Mouse (Mus musculus): ENCODE results near the gene Gnptg. TPM values are rescaled to one million over a fixed set of nuclear protein-coding genes. Genes with fewer than 3 reads are reported as not detected.
A peak's percentile ranks its signal among the peaks of the same experiment; 100 is the strongest.

The Gnptg gene
- polyA plus RNA-seq (2015; fragmentation: Nextera tagmentation; extraction: Ambion mirVana) = 85.5 and 85.7 TPM in 2 replicates

- Histone ChIP-seq H3K9me3 (no peaks in the 10 kb centered on the region), H3K9ac (replicated peaks) (peak within 1 kb of the TSS; percentile 92), H3K4me1 (peaks cover 28% of the 10 kb centered on the region), H3K27me3 (no peaks in the 10 kb centered on the region), H3K36me3 (peaks cover 38% of the 10 kb centered on the region), H3K4me2 (replicated peaks) (peak within 1 kb of the TSS; percentile 90), H3K27ac (replicated peaks) (peak within 1 kb of the TSS; percentile 71), H3K4me3 (peak within 1 kb of the TSS; percentile 85)
- under 1% methylated on average over 79 of the region's 80 CpGs for WGBS
- ATAC-seq (replicated peaks) = peak; percentile 79
These were observed at the start of gene Gnptg, which contains the start of gene Tsr3 for GRCm38 (mm10) chr17:25239695-25240636. Gene Gnptg, minus strand, starts transcription at chr17:25240124. Gene Tsr3, plus strand, starts transcription at chr17:25240170.

DNA sequence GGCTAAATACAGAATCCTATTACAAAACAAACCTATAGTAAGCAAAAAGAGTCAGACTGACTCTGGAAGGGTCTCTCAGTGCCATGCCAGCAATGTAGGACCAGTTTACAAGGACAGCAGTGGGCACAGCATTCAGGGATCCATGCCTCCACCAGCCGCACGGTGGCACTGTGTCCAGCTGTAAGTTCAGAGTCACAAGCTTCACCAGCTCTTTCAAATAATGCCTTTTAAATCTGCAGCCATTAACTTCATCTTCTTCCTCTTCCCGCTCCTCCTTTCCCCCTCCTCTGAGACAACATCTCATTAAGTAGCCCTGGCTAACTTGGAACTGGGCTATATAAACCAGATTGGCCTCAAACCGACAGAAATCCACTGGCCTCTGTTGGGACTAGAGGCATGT is 48.9 kb upstream of the Gnptg start:
- no peak for ATAC-seq (replicated peaks)
- H3K4me2 ChIP-seq (replicated peaks) = no peak overlapping the region
- no peaks in the 10 kb centered on the region for H3K27me3 ChIP-seq
- no peaks in the 10 kb centered on the region for H3K4me1 ChIP-seq
- WGBS = 17% methylated on average over 4 of the region's 4 CpGs
- no peaks in the 10 kb centered on the region for H3K9me3 ChIP-seq
- no peak overlapping the region for H3K27ac ChIP-seq (replicated peaks)
- H3K9ac ChIP-seq (replicated peaks) = no peak overlapping the region
- H3K4me3 ChIP-seq = no peak overlapping the region
- H3K36me3 ChIP-seq = no peaks in the 10 kb centered on the region

GRCm38 (mm10) chr17:25285033-25285432 is 45.1 kb upstream of the Gnptg start:
- Histone ChIP-seq H3K4me2 (replicated peaks) (no peak overlapping the region), H3K9me3 (no peaks in the 10 kb centered on the region), H3K27ac (replicated peaks) (no peak overlapping the region), H3K9ac (replicated peaks) (no peak overlapping the region), H3K36me3 (no peaks in the 10 kb centered on the region), H3K27me3 (no peaks in the 10 kb centered on the region), H3K4me1 (no peaks in the 10 kb centered on the region), H3K4me3 (no peak overlapping the region)
- 15% methylated on average over 3 of the region's 3 CpGs for WGBS
- ATAC-seq (replicated peaks) = no peak

GRCm38 (mm10) chr17:25282133-25282532 is 42.2 kb upstream of the Gnptg start:
- 54% methylated on average over 11 of the region's 11 CpGs for WGBS
- no peak overlapping the region for H3K4me3 ChIP-seq
- no peaks in the 10 kb centered on the region for H3K4me1 ChIP-seq
- H3K9ac ChIP-seq (replicated peaks) = no peak overlapping the region
- H3K27me3 ChIP-seq = no peaks in the 10 kb centered on the region
- H3K4me2 ChIP-seq (replicated peaks) = no peak overlapping the region
- no peaks in the 10 kb centered on the region for H3K9me3 ChIP-seq
- H3K36me3 ChIP-seq = no peaks in the 10 kb centered on the region
- ATAC-seq (replicated peaks) = no peak
- no peak overlapping the region for H3K27ac ChIP-seq (replicated peaks)

- no peak for ATAC-seq (replicated peaks)
These were observed 35.9 kb upstream of the Gnptg start for GRCm38 (mm10) chr17:25275833-25276232.

GRCm38 (mm10) chr17:25274571-25275346 is 34.8 kb upstream of the Gnptg start, which contains the start of gene Ube2i:
Gene Ube2i, minus strand, starts transcription at chr17:25274622.
- peak within 1 kb of the TSS; percentile 69 for H3K4me3 ChIP-seq
- H3K27me3 ChIP-seq = no peaks in the 10 kb centered on the region
- H3K4me1 ChIP-seq = peaks cover 30% of the 10 kb centered on the region
- no peaks in the 10 kb centered on the region for H3K9me3 ChIP-seq
- no peak for ATAC-seq (replicated peaks)
- 83% methylated on average over 9 of the region's 9 CpGs for WGBS
- 0 out of 2 replicates have a peak, but pooled peaks cover 5% of the 10 kb centered on the region for H3K36me3 ChIP-seq
- H3K27ac ChIP-seq (replicated peaks) = peak within 1 kb of the TSS; percentile 98
- peak within 1 kb of the TSS; percentile 88 for H3K9ac ChIP-seq (replicated peaks)
- H3K4me2 ChIP-seq (replicated peaks) = peak within 1 kb of the TSS; percentile 39

More at GRCm38 (mm10) chr17:25275833-25276232, 35.9 kb upstream of the Gnptg start:
- Histone ChIP-seq H3K27ac (replicated peaks) (no peak overlapping the region), H3K4me1 (peaks cover 21% of the 10 kb centered on the region), H3K36me3 (no peaks in the 10 kb centered on the region), H3K27me3 (no peaks in the 10 kb centered on the region), H3K9me3 (no peaks in the 10 kb centered on the region), H3K9ac (replicated peaks) (no peak overlapping the region), H3K4me3 (no peak overlapping the region), H3K4me2 (replicated peaks) (no peak overlapping the region)
- 98% methylated on average over 3 of the region's 3 CpGs for WGBS

DNA sequence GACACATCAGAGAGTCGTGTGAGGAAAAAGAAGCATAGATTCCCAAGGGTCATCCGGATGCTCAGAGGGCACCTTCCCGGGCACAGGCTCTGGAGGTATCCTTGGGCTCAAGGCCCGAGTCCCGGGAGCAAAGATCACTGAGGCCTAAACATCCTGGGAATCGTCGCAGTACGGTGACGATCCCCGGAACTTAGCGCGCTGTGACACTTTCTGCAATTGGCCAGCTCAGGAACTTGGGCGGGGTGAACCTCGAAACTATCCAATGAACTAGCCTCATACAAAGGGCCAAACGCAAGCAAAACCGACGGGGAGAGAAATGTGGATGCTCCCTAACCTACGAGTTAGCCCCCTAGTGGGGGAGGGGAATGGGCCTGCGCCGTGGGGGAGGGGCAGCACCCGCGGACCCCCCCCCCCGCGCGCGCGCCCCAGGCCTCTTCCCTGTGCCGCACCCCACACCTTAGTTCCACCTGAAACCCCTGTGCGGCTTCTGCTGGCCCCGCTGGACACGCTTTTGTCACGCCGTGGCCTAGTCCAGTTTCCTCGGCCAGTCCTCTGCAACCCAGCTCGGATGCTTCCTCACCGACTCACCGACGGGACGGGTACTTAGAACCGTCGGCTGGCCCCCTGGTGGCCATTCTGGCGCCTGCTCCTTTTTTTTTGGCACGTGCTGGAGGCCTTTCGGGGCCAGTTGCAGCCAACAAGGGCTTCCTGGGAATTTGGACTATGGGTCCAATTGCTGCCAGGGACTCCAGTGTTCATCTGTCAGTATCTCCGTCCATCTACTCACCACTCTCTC is 34.0 kb upstream of the Gnptg start:
- Histone ChIP-seq H3K4me1 (peaks cover 35% of the 10 kb centered on the region), H3K9ac (replicated peaks) (peak overlapping the region; percentile 88), H3K4me3 (peak overlapping the region; percentile 69), H3K27me3 (no peaks in the 10 kb centered on the region), H3K36me3 (peaks cover 7% of the 10 kb centered on the region), H3K27ac (replicated peaks) (peak overlapping the region; percentile 98), H3K9me3 (no peaks in the 10 kb centered on the region), H3K4me2 (replicated peaks) (peak overlapping the region; percentile 39)
- peak; percentile 92 for ATAC-seq (replicated peaks)
- under 1% methylated on average over 42 of the region's 45 CpGs for WGBS

- H3K9me3 ChIP-seq = no peaks in the 10 kb centered on the region
- H3K4me1 ChIP-seq = peaks cover 35% of the 10 kb centered on the region
- no peaks in the 10 kb centered on the region for H3K27me3 ChIP-seq
- peak overlapping the region; percentile 93 for H3K4me2 ChIP-seq (replicated peaks)
- peak; percentile 94 for ATAC-seq (replicated peaks)
- under 1% methylated on average over 91 of the region's 92 CpGs for WGBS
- H3K27ac ChIP-seq (replicated peaks) = peak overlapping the region; percentile 98
- H3K4me3 ChIP-seq = peak overlapping the region; percentile 69
- H3K36me3 ChIP-seq = peaks cover 15% of the 10 kb centered on the region
- H3K9ac ChIP-seq (replicated peaks) = peak overlapping the region; percentile 88
These were observed 33.2 kb upstream of the Gnptg start for GRCm38 (mm10) chr17:25272951-25273705.

- Histone ChIP-seq H3K36me3 (peaks cover 23% of the 10 kb centered on the region), H3K27me3 (no peaks in the 10 kb centered on the region), H3K27ac (replicated peaks) (peak overlapping the region; percentile 98), H3K4me2 (replicated peaks) (peak overlapping the region; percentile 93), H3K9ac (replicated peaks) (peak overlapping the region; percentile 88), H3K4me1 (peaks cover 35% of the 10 kb centered on the region), H3K9me3 (no peaks in the 10 kb centered on the region), H3K4me3 (peak overlapping the region; percentile 69)
- 0% methylated on average over 10 of the region's 10 CpGs for WGBS
- no peak for ATAC-seq (replicated peaks)
These were observed 32.4 kb upstream of the Gnptg start for GRCm38 (mm10) chr17:25272326-25272725.

DNA sequence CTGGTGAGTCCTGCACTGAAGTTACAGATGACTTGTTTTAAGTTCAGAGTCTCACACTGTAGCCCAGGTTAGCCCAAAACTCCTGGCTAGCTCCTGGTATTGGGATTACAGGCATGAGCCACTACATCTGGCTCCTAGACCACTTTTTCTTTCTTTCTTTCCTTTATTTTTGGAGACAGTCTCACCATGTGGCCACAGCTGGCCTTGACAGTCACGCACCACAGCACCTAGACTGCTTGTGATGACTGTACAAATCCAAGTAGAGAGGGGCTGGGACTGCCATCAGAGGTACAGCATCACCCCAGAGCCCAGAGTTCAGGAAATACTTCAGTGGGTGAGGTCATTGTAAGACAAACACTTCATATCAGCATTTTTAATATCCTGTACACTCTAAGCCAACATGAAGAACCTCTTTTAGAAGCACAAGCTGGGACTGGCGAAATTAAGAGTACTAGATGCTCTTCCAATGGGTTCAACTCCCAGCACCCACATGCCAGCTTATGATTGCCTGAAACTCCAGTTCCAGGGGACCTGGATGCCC is 30.9 kb upstream of the Gnptg start:
- no peak for ATAC-seq (replicated peaks)
- 91% methylated on average over 2 of the region's 2 CpGs for WGBS
- Histone ChIP-seq H3K27ac (replicated peaks) (no peak overlapping the region), H3K4me1 (peaks cover 35% of the 10 kb centered on the region), H3K9ac (replicated peaks) (no peak overlapping the region), H3K4me2 (replicated peaks) (peak overlapping the region; percentile 93), H3K9me3 (no peaks in the 10 kb centered on the region), H3K4me3 (peak overlapping the region; percentile 69), H3K27me3 (no peaks in the 10 kb centered on the region), H3K36me3 (peaks cover 37% of the 10 kb centered on the region)
